Mouse (Mus musculus): ENCODE measurements around the gene Stxbp1. TPM values are rescaled to one million over a fixed set of nuclear protein-coding genes. Genes with fewer than 3 reads are reported as not detected.

Gene Stxbp1
- total RNA-seq, 2 experiments from 2014 or later, result 10.5 to 18.5 TPM

GRCm38 (mm10) chr2:32839261-32839660 is 7.8 kb downstream of the Stxbp1 start:
- no peak for DNase-seq

DNA sequence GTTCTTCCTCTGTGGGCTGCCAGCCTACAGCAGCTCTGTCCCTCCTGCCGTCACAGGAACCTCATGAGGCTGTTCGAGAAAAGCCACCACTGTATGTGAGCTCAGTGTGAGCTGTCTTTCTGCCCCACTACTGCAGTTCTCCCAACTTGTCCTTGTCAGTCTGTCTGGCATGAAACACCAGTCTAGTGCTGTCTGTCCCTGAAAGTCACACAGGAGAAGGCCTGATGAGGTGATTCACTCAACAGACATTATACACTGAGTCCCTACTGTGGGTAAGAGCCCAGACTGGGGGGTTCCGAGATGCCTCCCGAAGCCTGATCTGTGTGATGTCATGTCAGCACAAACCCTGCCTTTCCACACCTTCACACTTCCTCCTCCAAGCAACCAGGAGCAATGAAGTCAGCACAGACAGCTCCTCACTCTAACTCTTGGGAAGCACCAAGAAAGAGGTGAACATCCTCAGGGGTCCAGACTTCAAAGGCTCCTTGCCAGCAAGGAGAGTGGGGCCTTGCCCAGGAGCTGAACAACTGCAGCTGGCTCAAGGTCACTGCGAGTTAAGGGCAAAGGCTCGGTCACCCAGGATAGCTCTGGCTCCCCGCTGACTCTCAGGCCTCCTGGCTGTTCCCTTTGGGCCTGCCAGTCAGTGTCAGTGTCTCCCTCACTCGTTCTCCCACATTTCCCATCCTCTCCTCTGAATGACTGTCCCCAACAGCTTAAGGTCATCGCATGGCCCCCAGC is 8.7 kb downstream of the Stxbp1 start:
- no peak for DNase-seq

GRCm38 (mm10) chr2:32835588-32835987 is 11.5 kb downstream of the Stxbp1 start:
- DNase-seq, result no peak

DNA sequence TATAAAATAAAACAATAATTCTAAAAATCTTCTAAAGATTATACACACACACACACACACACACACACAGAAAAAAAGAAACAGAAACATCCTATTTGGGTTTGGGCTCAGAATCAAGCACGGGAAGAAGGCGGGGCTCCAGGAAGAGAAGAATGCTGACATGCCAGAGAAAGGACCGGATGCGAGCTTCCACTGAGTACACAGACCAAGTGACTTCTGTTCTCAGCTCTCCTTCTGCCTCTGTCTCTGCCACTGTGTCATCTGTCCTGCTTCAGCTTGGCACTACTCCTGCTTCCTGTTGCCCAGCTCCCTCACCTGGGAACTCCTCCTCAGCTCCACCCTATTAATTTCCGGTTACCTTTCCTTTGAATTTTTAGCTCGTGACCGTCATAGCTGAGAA is 12.5 kb downstream of the Stxbp1 start:
- DNase-seq, result no peak

DNA sequence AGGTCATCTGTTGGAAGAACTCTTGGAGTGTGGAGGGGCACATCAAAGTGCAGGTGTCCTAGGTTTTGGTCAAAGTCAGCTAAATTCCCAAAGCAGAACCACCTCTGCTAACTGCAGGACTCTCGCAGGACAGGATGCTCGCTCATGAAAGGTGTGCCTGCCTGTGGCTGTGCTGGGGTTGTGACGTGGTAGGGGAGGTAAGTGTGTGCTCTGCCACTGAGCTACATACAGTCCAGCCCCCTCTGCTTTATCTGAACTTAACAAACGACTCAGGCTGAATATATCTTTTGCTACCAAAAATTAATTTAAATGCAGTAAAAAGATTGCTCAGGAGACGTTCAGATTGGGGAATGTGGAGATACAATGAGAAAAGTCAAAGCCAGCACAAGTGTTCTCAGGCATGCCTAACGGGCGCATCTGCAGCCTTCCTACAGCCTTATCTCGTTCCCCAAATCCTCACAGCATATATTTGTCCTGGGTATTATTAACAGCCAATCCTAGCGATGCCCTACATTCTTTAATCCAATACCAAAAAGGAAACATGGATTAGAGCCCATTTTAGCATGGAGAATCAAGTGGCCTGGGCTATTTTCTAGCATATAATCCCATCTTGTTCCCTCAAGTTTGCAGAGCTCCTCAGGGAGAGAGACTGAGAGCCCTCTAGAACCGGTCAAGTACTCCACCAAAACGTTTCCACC is 17.9 kb downstream of the Stxbp1 start:
- no peak for DNase-seq

DNA sequence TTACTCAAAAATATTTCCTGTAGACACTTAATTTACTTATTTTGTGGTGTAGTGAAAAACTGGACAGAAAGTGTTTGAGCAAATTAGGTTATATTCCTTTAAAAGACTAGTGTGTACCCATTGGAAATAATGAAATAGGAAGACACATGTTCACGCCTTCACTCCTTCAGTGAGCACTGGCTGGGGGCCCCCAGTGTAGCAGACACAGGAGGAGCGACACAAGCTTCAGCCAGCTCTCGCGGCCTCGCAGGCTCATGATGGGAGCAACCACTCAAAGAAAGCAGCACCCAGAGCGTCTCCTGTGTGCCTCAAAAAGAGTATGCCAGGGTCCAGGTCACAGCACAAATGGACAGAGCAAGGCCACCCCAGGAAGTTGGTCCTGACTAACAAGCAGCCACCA is 21.2 kb downstream of the Stxbp1 start:
- DNase-seq, result no peak

DNA sequence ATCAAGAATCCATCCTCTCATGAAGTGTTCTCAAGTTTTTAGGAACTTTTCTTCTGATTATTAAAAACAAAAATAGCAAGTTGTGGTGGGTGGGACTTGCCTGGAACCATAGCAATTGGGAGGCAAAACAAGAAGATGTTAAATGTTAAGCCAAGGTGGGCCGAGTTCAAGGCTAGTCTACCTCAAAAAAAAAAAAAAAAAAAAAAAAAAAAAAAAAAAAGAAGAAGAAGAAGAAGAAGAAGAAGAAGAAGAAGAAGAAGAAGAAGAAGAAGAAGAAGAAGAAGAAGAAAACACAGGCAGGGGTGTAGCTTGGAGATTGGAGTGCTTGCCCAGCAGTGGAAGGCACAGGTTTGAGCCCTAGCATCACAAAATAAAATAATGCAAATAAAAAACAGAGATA is 22.3 kb downstream of the Stxbp1 start:
- DNase-seq, result no peak

DNA sequence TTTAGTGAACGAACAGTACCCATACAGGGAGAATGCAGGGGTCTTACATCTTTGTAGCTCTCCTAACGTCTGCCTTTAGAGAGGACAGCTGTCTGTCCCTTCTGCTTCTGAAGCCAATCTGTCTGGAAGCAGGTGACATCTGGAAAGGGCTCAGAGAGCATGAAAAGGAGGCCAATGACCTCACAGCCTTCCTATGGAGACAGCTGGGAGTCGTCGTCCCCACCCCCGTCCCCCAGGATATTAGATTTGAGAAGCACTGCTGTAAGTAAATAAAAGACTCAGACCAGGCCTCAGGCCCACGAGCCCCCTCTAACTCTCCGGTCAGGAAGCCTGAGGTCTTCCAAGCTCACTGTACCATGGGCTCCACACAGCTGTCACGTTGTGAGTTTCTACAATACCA is 22.9 kb downstream of the Stxbp1 start:
- DNase-seq, result no peak

DNA sequence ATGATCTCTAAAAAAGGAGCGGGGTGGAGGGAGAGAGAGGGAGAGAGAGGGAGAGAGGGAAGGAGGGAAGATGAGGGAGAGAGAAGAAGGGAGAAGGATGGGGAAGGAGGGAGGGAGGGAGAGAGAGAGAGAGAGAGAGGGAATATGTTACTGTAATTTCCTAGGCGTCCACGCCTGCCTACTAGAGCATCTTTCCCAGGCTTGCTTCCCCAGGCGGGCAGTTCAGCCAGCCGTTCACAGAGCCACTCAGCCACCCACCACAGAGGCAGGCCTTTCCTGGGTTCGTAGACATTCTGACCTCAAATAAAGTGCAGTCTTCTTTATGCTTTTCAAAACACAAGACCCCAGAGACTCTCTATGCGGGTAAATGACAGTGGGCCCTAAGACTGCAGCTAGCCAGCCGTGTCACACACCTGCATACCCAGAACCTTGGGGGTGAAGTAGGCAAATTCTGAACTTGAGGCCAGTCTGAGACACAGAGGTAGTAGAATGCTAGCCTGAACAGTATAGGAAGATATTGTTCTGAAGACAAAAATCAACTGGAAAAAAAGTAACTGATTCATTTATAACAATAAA is 23.4 kb downstream of the Stxbp1 start:
- DNase-seq, result no peak

- DNase-seq, result no peak
Observed at GRCm38 (mm10) chr2:32823153-32823552, 23.9 kb downstream of the Stxbp1 start.

- DNase-seq, result peak; percentile 16
Observed at GRCm38 (mm10) chr2:32822643-32823042, 24.4 kb downstream of the Stxbp1 start.

GRCm38 (mm10) chr2:32821041-32821802 is 25.8 kb downstream of the Stxbp1 start:
- DNase-seq, result peak; percentile 27

DNA sequence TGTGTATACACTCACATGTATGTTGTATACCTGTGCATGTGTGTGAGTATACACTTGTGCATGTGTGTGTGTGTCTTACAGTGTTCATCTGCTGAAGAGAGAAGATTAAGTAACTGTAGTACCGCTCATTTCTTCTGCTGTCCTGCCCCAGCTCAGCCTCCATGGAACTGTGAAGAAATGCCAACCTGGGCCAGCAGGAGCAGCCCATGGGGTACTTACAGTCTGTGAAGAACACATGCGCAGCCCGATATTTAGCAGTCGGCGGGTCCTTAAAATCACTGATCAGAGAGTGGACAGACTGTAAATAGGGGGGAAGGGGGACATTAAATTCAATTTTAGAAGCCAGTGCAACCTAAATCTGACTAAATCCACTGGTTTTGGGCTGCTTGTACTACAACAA is 28.8 kb downstream of the Stxbp1 start:
- DNase-seq, result no peak

GRCm38 (mm10) chr2:32817589-32817988 is 29.5 kb downstream of the Stxbp1 start:
- no peak for DNase-seq

- no peak for DNase-seq
Observed at GRCm38 (mm10) chr2:32816946-32817581, 30.0 kb downstream of the Stxbp1 start.

GRCm38 (mm10) chr2:32816497-32816896 is 30.5 kb downstream of the Stxbp1 start:
- no peak for DNase-seq

GRCm38 (mm10) chr2:32811959-32812358 is 35.1 kb downstream of the Stxbp1 start:
- DNase-seq, result no peak

DNA sequence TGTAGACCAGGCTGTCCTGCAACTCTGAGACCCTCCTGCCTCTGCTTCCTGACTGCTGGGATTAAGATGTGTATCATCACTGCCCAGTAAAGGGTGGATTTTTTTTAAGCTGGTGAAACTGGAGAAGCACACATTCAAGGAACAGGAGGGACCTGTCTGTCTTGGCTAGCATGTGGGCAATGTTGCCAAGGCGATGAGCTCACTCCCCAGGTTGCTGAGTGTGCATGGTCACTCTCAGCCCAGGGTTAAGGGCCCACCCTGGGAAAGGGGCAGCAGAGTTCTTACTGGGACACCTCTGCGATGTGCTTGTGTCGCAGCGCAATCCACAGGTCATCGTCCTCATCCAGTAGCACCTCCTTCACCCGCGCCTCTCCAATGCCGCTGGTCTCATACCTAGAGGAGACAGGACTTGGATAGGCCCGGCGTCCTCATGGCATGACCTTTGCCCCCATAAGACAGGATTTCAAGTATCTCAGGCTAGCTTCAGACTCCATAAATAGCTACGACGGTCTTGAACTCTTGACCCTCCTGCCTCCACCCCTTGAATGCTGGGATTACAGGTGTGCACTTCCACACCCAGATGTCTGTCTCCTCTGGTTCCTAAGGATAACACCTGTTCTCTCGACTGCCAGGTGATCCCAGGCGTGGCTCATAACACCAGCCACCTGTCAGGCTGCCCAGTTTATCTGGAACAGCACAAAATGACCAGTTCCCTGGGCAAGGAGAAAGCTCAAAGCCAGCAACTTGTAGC is 38.1 kb downstream of the Stxbp1 start:
- no peak for DNase-seq

DNA sequence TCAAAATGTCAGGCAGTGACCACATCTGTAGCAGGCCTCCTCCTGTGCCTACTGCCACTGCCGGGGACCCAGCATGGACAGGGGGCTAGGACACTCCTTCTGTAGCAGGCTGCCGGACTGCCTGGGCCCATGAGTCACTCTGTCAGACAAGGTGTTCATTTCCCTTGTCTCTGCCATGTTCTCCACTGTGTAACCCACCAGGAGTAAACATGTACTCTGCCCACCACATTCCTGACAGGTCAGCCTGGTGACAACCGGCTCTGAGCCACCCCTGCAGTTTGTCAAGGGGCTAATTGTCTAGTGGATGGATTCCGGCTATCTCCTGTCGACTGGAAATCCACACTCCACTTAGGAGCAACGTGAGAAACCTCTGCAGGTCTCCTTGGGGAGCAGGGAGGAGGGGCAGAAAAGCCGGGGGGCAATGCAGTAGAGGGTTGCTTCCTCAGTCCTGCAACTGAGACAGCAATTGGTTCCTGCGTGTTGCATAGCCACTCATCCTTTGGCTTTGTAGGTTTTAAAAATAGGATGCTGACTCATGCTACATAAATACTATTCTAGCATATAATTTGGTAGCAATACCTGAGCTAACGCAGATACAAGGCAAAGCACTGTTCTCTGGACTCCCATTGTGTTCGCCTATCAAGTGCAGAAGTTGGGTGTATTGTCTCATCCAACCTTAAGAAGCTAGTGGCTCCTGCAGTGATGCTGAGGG is 48.6 kb downstream of the Stxbp1 start:
- DNase-seq, result no peak

GRCm38 (mm10) chr2:32795748-32796418 is 51.2 kb downstream of the Stxbp1 start:
- no peak for DNase-seq
